Mouse (Mus musculus): ENCODE measurements around the gene Bbs9.

GRCm38 (mm10) chr9:22438826-22439225, 36.7 kb upstream of the Bbs9 start:
- no peak for TF ChIP-seq POLR2A (IDR thresholded peaks at IDR 0.05; ENCODE audit: insufficient read depth, low read depth, low read length)
- TF ChIP-seq CTCF (IDR thresholded peaks at IDR 0.05): no peak

All from heart, adult 2 months (tissue).